Mouse (Mus musculus) T-helper 17 cell (primary cell): ENCODE results near the gene Sh3bp5l.
"Not testable (repeated sequence)": the region's sequence is repeated elsewhere in the genome, so short reads cannot be mapped to it uniquely, and the experiment has no call there.

Source experiments
- in situ Hi-C, 2 experiments: fragments of 300-600 bp; cut with MboI, MseI; formaldehyde crosslinking; loops; 1 replicate in 1 of 2; 2 replicates in 1 of 2; pipeline ENCODE4 v1.15.1; 2025; ENCODE audit warnings: high pct_unique_total_duplicates in 2 of 2

Sh3bp5l gene

DNA sequence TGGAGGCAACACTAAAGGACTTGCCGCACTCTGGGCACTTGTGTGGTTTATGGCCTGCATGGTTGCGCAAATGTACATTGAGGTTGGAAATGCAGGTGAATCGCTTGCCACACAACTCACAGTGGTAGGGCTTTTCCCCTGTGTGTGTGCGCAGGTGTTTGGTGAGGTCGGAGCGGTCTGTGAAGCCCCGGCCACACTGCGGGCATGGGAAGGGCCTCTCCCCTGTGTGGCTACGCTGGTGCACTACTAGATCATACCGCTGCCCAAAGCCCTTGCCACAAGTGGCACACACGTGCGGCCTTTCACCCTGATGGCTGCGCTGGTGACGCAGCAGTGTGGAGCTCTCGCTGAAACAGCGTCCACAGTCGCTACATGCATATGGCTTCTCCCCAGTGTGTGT is 14.2 kb upstream of the Sh3bp5l start:
- in situ Hi-C loops, result loop anchor here in 1 of 2 experiments (10.0 to 25.0 kb wide), 2 partner anchors 302 to 354 kb away; no protein-coding TSS in a partner anchor

GRCm38 (mm10) chr11:58316768-58317390 is 13.6 kb upstream of the Sh3bp5l start:
- in situ Hi-C loops, result loop anchor here in 1 of 2 experiments (10.0 to 25.0 kb wide), 2 partner anchors 302 to 355 kb away; no protein-coding TSS in a partner anchor

DNA sequence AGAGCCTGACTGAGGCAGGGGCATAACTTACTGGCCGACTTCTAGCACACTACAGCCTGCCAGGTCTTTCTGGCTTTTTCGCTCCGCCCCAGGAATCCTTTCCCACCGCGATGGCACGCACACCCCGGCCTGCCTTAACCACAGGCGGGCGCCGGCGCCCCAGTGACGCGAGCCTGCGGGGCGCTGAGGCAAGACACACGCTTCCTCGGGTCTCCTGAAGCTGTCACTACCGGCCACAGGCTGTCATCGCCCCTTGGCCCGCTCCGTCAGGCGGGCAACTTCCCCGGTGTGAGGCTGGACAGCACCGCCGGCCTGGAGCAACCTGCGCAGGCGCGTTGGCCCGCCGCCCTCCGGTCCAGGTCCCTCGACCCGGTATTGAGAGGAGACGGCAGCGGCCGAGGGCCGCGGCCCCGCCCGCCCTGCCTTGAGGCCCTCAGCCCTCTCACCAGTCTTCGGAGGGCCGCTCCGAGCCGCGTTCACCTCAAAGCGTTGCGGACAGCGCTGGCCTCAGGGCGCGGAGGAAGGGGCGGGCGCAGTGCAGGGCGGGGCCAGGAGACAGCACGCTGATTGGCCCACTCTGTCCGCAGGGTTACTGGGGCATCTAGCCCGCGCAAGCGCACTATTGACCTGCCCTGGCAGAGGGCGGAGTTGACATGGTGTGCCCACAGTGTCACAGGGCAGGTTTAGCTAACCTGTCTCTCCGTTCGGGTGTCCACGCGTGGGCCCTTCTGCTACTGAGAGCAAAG is 7.5 kb upstream of the Sh3bp5l start:
- in situ Hi-C loops, result loop anchor here in 1 of 2 experiments (25.0 kb wide), 1 partner anchor 361 kb away; no protein-coding TSS in a partner anchor

- in situ Hi-C loops, result loop anchor here in 1 of 2 experiments (25.0 kb wide), 1 partner anchor 361 kb away; no protein-coding TSS in a partner anchor
Observed at GRCm38 (mm10) chr11:58323570-58324340, 6.8 kb upstream of the Sh3bp5l start.

GRCm38 (mm10) chr11:58324614-58325229 is 5.8 kb upstream of the Sh3bp5l start:
- in situ Hi-C loops, result loop anchor here in 1 of 2 experiments (25.0 kb wide), 1 partner anchor 362 kb away; no protein-coding TSS in a partner anchor

DNA sequence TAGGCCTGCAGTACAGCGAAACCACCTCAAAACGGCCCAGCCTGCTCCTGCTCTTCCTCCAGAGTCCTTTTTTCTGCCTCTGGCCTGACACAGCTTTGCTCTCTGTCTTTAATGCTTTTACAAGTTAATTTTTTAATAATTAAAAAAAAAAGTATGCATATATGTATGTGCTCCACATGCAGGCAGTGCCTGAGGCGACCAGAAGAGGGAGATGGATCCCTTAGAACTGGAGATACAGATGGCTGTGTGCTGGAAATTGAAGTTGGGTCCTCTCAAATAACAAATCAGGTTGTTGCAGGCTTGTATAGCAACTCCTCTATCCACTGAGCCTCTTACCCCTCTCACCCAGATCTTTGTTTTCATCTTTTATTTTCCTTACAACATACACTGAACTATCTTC is 3.7 kb upstream of the Sh3bp5l start:
- in situ Hi-C loops, result no loop called here

GRCm38 (mm10) chr11:58329906-58330275 is 633 bp upstream of the Sh3bp5l start:
- in situ Hi-C loops, result no loop called here

GRCm38 (mm10) chr11:58331149-58331495 is 598 bp downstream of the Sh3bp5l start:
- in situ Hi-C loops, result no loop called here

DNA sequence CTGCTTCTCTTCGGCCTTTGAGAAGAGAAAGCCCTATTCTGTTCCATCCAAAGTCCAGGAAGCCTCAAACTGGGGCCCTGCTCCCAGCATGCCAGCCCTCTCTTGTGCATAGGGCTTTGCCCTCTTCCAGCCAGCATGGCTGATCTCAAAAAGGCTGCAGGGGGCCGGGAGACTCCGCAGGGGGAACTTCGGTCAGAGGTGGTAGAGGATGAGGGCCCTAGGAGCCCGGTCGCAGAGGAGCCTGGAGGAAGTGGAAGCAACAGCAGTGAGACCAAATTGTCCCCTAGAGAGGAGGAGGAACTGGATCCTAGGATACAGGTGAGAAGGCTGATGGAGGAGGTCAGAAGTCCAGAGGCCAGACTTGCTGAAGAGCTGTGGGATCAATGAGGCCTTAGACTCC is 1.0 kb downstream of the Sh3bp5l start:
- in situ Hi-C loops, result no loop called here

DNA sequence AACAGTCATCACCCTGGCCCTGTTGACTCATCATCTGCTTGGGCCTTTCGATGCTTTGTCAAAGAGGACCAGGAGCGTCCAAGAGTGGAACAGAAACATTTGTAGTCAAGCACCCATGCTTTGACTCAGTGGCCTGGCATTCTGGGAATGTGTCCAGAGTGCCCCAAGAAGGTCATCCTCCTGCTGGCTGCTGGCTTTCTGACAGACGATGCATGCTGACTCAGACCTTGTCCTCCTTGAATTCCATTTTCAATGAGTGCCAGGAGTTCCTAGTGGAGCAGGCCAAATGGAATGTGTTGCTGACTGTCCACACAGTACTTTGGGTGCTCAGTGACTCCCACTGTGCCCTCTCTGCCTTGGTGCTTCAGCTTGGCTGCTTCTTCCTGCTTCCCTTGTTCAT is 4.2 kb downstream of the Sh3bp5l start:
- in situ Hi-C loops, result no loop called here

DNA sequence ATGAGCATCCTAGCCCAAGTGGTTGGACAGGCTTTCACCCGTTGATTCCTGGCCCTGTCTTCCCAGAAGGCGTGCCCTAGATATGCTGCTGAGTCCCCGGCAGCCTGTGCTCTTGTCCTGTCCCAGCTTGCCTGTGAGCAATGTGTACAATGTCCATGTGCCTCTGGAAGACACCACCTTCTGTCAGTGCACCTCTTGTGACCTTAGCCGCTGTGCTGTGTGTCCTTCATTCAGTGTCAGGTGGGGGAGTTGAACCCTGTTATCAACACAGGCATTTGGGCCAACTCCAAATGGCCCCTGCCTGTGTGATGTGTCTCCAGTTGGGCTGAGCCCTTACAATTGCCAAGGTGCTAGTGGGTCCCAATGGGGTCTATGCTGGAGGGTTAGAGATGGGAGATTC is 16.2 kb downstream of the Sh3bp5l start:
- in situ Hi-C loops, result no loop called here

- in situ Hi-C loops, result no loop called here
Observed at GRCm38 (mm10) chr11:58350628-58351027, 20.1 kb downstream of the Sh3bp5l start.

- in situ Hi-C loops, result no loop called here
Observed at GRCm38 (mm10) chr11:58351179-58351578, 20.7 kb downstream of the Sh3bp5l start.

- in situ Hi-C loops, result no loop called here
Observed at GRCm38 (mm10) chr11:58352681-58353548, 22.4 kb downstream of the Sh3bp5l start.

- in situ Hi-C loops, result no loop called here
Observed at GRCm38 (mm10) chr11:58353709-58354108, 23.2 kb downstream of the Sh3bp5l start.

DNA sequence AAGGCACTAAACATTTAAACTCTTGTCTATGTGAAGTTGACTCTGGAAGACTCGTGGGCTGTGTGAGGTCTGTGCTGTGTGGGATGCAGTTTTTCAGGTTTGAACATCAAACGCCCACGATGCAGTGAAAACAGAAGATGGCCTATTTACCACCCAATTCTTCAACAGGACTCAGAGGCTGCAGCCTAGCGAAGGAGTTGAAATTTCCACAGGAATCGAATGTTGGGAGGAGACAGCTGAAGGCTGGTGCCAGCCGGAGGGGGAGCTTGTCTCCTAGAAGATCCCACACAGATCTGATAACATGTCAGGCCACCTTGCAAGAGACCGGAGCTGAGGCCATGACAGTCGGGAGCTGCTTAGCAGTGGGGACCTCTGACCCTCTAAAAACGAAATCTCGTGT is 24.0 kb downstream of the Sh3bp5l start:
- in situ Hi-C loops, result no loop called here

DNA sequence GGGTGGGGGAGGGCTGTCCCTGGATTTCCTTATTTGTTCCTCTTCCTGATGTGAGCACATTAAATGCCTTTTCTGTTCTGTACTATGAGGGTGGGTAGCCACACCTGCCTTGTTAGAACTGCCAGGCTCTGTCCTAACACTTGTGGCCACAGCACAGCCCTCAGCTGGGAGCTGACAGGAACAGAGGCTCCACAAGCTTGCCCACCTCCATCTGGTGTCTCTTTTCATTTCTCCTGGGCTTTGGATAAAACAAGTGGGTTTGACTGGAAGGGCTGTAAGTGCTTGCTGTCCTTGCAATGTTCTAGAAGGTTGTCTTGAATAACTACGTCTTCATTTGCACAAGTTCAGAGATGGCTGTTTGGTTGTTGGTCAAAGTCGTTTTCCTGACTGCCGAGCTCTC is 24.4 kb downstream of the Sh3bp5l start:
- in situ Hi-C loops, result loop anchor here in 1 of 2 experiments (5.0 kb wide), 1 partner anchor 107 kb away; the partner anchor contains the start of gene Olfr30

- in situ Hi-C loops, result loop anchor here in 1 of 2 experiments (5.0 kb wide), 1 partner anchor 105 kb away; the partner anchor contains the start of gene Olfr30
Observed at GRCm38 (mm10) chr11:58357042-58357441, 26.5 kb downstream of the Sh3bp5l start.

DNA sequence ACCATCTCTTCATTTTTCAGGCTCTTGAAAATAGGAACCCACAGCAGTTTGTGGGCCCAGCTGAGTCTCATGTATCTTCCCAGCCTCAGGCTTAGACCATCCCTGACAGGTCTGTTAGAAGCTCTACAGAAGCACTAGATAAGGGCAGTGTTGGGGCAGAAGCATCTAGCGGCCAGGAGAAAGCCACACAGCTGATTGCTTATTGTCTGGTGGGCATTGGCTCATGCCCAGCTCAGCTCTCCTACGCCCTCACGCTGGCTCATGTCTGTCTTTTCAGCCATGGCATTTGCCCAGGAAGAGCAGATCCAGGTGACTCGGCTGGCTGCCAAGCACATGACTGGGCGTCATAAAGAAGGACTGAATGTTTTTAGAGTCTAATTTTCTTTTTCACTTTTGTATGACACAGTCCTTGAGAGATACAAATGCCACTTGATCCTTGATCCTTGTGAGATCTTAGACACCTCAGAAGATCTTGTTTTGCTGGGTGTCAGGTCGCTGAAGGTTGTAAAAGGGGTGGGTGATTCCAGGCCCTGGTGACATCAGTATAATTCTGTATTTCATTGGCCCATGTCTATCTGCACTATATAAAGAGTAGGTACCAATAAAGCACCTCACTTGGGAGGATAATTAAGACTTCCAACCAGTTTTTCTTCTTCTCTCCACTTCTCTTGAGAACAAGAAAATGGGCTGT is 27.5 kb downstream of the Sh3bp5l start:
- in situ Hi-C loops, result loop anchor here in 1 of 2 experiments (5.0 kb wide), 1 partner anchor 104 kb away; the partner anchor contains the start of gene Olfr30

DNA sequence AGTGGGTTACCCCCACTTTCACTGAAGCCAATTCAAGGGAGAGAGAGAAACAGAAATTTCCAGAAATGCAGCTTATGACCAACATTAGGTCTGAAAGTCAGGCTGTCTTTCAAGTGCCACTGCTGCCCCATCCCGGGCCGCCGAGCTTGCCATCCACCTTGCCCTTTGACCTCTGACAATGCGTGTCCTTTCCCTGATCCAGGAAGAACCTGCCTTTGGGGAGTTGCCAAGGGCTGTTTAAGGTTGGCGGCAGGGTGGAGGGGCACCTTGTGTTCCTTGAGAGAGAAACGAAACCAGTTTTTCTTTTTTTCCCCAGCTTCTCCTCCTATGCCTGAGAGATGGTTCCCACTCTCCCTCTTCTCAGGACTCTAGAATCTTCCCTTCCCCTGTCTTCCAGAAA is 32.0 kb downstream of the Sh3bp5l start:
- in situ Hi-C loops, result not testable (repeated sequence)
